Mouse (Mus musculus): ENCODE data around the gene Uvrag. TPM values are rescaled to one million over a fixed set of nuclear protein-coding genes. Genes with fewer than 3 reads are reported as not detected.

Uvrag gene
- polyA plus RNA-seq, 1 experiment from 2014 or later: 15.7 TPM

DNA sequence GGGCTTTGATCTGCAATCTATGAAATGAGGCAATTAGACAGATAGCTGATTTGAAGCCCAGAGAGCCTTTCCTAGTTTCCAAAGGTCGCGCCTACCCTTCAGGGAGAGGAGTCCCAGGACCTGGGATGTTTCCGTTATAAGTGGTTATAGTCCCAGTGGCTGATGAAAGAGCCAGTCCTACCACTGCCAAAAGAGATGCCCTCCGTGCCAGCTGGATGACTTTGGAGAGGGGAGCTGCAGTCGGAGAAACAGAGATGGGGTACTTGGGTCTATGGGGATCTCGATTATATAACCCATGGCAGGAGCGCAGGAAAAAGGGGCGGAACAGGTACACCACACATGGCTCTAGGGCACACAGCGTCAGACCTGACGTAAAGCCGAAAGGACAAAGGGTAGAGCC, 21.0 kb upstream of the Uvrag start:
- WGBS: 88% methylated on average over 11 of the region's 11 CpGs
- Histone ChIP-seq H3K9ac (replicated peaks) (no peak overlapping the region), H3K36me3 (no peaks in the 10 kb centered on the region), H3K27me3 (no peaks in the 10 kb centered on the region), H3K9me3 (no peaks in the 10 kb centered on the region), H3K4me3 (no peak overlapping the region), H3K4me1 (no peaks in the 10 kb centered on the region), H3K27ac (replicated peaks) (no peak overlapping the region), H3K4me2 (replicated peaks) (no peak overlapping the region)
- ATAC-seq (ENCODE audit: low FRiP score, low read depth): no peak

GRCm38 (mm10) chr7:99161529-99161928, 20.6 kb upstream of the Uvrag start:
- Histone ChIP-seq H3K4me3 (no peak overlapping the region), H3K27me3 (no peaks in the 10 kb centered on the region), H3K9me3 (no peaks in the 10 kb centered on the region), H3K27ac (replicated peaks) (no peak overlapping the region), H3K9ac (replicated peaks) (no peak overlapping the region), H3K4me2 (replicated peaks) (no peak overlapping the region), H3K36me3 (no peaks in the 10 kb centered on the region), H3K4me1 (no peaks in the 10 kb centered on the region)
- WGBS: 60% methylated on average over 4 of the region's 4 CpGs
- peak; percentile 44; the same call in 1 of the 2 replicates for ATAC-seq (ENCODE audit: low FRiP score, low read depth)

DNA sequence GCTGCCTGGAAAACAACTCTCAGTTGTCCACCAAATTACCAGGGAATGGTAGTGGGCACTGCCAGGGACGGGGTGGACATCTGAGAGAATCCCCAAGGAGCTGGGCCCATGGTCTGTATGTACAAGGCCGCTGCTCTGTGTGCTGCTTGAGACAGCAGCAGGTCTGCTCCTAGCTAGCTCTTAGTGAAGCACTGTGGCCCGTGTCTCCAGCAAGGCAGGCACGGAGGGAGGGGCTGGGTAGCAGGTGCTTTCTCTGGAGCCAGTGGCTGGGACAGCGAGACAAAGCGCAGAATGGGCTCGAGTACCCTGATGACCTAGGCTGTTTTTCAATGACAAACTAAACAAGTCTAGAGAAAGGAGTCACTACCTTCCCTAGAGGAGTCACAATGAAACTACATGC, 20.1 kb upstream of the Uvrag start:
- no peak overlapping the region for H3K9ac ChIP-seq (replicated peaks)
- H3K27me3 ChIP-seq: no peaks in the 10 kb centered on the region
- H3K4me2 ChIP-seq (replicated peaks): no peak overlapping the region
- 74% methylated on average over 7 of the region's 7 CpGs for WGBS
- peak; percentile 41; the same call in 1 of the 2 replicates for ATAC-seq (ENCODE audit: low FRiP score, low read depth)
- no peaks in the 10 kb centered on the region for H3K36me3 ChIP-seq
- no peaks in the 10 kb centered on the region for H3K9me3 ChIP-seq
- no peak overlapping the region for H3K27ac ChIP-seq (replicated peaks)
- H3K4me1 ChIP-seq: peaks cover 3% of the 10 kb centered on the region
- no peak overlapping the region for H3K4me3 ChIP-seq

DNA sequence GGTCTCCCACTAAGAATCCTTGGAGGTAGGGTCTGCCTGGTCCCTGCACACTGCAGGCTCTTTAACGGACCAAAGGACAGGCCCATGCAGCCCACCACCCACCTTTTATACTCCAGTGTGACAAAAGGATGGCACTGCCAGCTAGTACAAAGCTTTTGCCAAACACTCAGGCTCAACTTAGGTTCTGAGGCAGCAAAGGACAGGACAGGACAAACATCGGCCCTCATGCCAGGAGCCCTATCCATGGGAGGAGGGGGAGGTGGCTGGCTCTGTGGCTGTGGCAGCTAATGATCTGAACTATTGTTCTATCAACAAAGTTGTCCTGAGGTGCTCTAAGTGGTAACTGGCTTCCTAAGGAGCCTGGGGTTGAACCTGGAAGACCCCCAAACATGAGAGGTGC, 18.5 kb upstream of the Uvrag start:
- H3K36me3 ChIP-seq: no peaks in the 10 kb centered on the region
- no peak for ATAC-seq (ENCODE audit: low FRiP score, low read depth)
- H3K4me1 ChIP-seq: peaks cover 13% of the 10 kb centered on the region
- H3K27me3 ChIP-seq: no peaks in the 10 kb centered on the region
- WGBS: 71% methylated on average over 2 of the region's 2 CpGs
- no peak overlapping the region for H3K4me2 ChIP-seq (replicated peaks)
- no peaks in the 10 kb centered on the region for H3K9me3 ChIP-seq
- no peak overlapping the region for H3K27ac ChIP-seq (replicated peaks)
- H3K4me3 ChIP-seq: no peak overlapping the region
- H3K9ac ChIP-seq (replicated peaks): no peak overlapping the region

DNA sequence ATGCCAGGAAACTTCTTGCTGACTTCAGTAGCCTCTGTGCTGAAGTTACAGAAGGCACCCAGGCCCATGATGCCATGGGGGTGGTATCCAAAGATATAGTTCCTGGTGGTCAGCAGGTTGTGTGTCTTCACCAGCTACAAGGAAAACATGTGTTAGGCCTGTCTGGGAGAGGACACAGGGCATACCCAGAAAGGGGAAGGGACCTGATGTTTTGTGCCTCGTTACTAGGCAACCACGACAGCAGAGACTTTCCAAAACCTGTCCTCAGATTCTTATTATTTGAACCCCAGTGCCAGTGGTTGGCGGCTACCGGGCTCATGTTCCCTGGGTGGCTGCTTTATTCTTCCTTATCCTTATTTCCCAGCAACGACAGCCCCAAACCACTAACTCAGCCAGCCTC, 18.0 kb upstream of the Uvrag start:
- 59% methylated on average over 5 of the region's 5 CpGs for WGBS
- no peak for ATAC-seq (ENCODE audit: low FRiP score, low read depth)
- peaks cover 13% of the 10 kb centered on the region for H3K4me1 ChIP-seq

DNA sequence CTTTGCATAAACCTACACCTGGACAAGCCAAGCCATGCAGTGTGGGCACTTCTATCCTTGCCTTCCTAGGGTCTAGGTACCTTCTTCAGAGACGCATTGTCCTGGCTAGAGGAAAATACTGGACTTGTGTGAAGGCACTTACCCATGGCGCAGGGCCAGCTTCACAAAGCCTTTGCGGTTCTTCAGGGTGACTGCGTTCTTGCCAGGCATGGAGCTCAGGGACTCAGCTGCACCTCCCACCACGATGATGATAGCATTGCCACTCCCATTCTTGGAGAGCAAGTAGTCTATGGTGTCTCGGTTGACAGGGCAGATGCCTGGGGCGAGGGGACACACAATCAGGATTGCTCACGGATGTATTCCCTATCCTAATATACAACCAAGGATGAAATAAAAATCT, 17.1 kb upstream of the Uvrag start:
- H3K4me2 ChIP-seq (replicated peaks): no peak overlapping the region
- 90% methylated on average over 8 of the region's 8 CpGs for WGBS
- H3K4me3 ChIP-seq: no peak overlapping the region
- no peaks in the 10 kb centered on the region for H3K27me3 ChIP-seq
- no peak overlapping the region for H3K9ac ChIP-seq (replicated peaks)
- H3K27ac ChIP-seq (replicated peaks): no peak overlapping the region
- peaks cover 13% of the 10 kb centered on the region for H3K4me1 ChIP-seq
- no peak for ATAC-seq (ENCODE audit: low FRiP score, low read depth)
- no peaks in the 10 kb centered on the region for H3K9me3 ChIP-seq
- H3K36me3 ChIP-seq: no peaks in the 10 kb centered on the region

More for the DNA sequence above, 18.0 kb upstream of the Uvrag start:
- Histone ChIP-seq H3K9ac (replicated peaks) (no peak overlapping the region), H3K9me3 (no peaks in the 10 kb centered on the region), H3K4me2 (replicated peaks) (no peak overlapping the region), H3K4me3 (no peak overlapping the region), H3K36me3 (no peaks in the 10 kb centered on the region), H3K27ac (replicated peaks) (no peak overlapping the region), H3K27me3 (no peaks in the 10 kb centered on the region)

GRCm38 (mm10) chr7:99156737-99157136, 15.8 kb upstream of the Uvrag start:
- Histone ChIP-seq H3K4me1 (peaks cover 13% of the 10 kb centered on the region), H3K4me3 (no peak overlapping the region)
- WGBS: 84% methylated on average over 10 of the region's 10 CpGs

GRCm38 (mm10) chr7:99155311-99156289, 14.7 kb upstream of the Uvrag start:
- H3K4me1 ChIP-seq: peaks cover 13% of the 10 kb centered on the region
- WGBS: 26% methylated on average over 17 of the region's 17 CpGs
- peak overlapping the region; percentile 42 for H3K4me2 ChIP-seq (replicated peaks)
- ATAC-seq (ENCODE audit: low FRiP score, low read depth): peak; percentile 76
- H3K9me3 ChIP-seq: no peaks in the 10 kb centered on the region
- no peak overlapping the region; the same call in 1 of the 2 replicates for H3K9ac ChIP-seq (replicated peaks)
- no peaks in the 10 kb centered on the region for H3K27me3 ChIP-seq
- H3K4me3 ChIP-seq: 0 out of 2 replicates have a peak overlapping the region, but pooled peaks have one; percentile 7
- 0 out of 2 replicates have a peak overlapping the region, but pooled peaks have one; percentile 22 for H3K27ac ChIP-seq (replicated peaks)
- H3K36me3 ChIP-seq: no peaks in the 10 kb centered on the region

More at GRCm38 (mm10) chr7:99156737-99157136, 15.8 kb upstream of the Uvrag start:
- Histone ChIP-seq H3K27me3 (no peaks in the 10 kb centered on the region), H3K9ac (replicated peaks) (no peak overlapping the region), H3K4me2 (replicated peaks) (no peak overlapping the region), H3K27ac (replicated peaks) (no peak overlapping the region), H3K36me3 (no peaks in the 10 kb centered on the region), H3K9me3 (no peaks in the 10 kb centered on the region)
- no peak for ATAC-seq (ENCODE audit: low FRiP score, low read depth)

DNA sequence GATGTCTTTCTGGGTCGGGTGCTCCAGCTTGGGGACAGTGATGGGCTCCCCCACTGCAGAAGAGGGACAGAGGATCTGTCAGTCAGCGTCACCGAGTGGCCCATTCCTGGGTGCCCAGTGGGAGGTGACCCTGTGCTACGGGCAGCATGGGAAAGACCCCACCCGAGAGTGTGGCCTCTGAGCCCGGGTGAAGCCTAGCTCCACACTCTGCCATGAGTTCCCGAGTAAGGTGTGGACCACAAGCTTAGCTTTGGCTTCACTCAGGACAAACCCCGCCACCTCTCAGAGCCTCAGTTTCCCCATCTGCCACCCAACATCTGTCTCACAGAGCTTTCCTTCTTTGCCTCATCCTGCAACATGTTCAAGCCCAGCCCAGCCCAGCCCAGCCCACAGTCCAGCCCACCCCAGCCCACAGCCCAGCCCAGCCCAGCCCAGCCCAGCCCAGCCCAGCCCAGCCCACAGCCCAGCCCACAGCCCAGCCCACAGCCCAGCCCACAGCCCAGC, 13.8 kb upstream of the Uvrag start:
- ATAC-seq (ENCODE audit: low FRiP score, low read depth): peak; percentile 66
- Histone ChIP-seq H3K9me3 (no peaks in the 10 kb centered on the region), H3K9ac (replicated peaks) (no peak overlapping the region), H3K4me3 (no peak overlapping the region), H3K36me3 (no peaks in the 10 kb centered on the region), H3K27ac (replicated peaks) (no peak overlapping the region), H3K4me1 (peaks cover 13% of the 10 kb centered on the region), H3K4me2 (replicated peaks) (no peak overlapping the region), H3K27me3 (no peaks in the 10 kb centered on the region)
- 58% methylated on average over 8 of the region's 8 CpGs for WGBS

GRCm38 (mm10) chr7:99153686-99154202, 12.8 kb upstream of the Uvrag start:
- no peaks in the 10 kb centered on the region for H3K27me3 ChIP-seq
- no peaks in the 10 kb centered on the region for H3K36me3 ChIP-seq
- H3K9ac ChIP-seq (replicated peaks): no peak overlapping the region
- WGBS: 90% methylated on average over 11 of the region's 11 CpGs
- peaks cover 13% of the 10 kb centered on the region for H3K4me1 ChIP-seq
- no peak overlapping the region for H3K27ac ChIP-seq (replicated peaks)
- no peak for ATAC-seq (ENCODE audit: low FRiP score, low read depth)
- no peak overlapping the region for H3K4me3 ChIP-seq
- H3K9me3 ChIP-seq: no peaks in the 10 kb centered on the region
- H3K4me2 ChIP-seq (replicated peaks): no peak overlapping the region

DNA sequence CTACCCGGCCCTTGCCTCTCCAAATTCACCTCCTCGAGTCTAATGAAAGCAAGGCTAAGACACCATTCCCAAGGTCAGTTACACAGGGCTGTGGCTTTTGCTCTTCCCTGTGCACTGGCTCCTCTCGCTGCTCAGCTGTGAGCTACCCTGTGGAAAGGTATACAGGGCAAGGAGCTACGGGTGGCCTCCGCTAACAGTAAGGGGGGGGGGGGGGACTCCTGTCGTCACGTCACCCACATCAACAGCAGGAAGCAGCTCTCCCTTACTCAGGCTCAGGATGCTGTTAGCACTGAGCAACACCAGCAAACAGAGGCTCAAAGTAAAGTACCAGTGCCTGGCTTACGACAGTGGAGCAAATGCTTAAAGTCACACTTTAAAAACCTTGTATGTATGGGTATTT, 11.8 kb upstream of the Uvrag start:
- Histone ChIP-seq H3K9ac (replicated peaks) (no peak overlapping the region), H3K27ac (replicated peaks) (no peak overlapping the region), H3K9me3 (no peaks in the 10 kb centered on the region), H3K36me3 (no peaks in the 10 kb centered on the region), H3K4me1 (peaks cover 13% of the 10 kb centered on the region), H3K27me3 (no peaks in the 10 kb centered on the region), H3K4me3 (no peak overlapping the region), H3K4me2 (replicated peaks) (no peak overlapping the region)
- WGBS: 87% methylated on average over 8 of the region's 8 CpGs
- no peak for ATAC-seq (ENCODE audit: low FRiP score, low read depth)

- H3K9ac ChIP-seq (replicated peaks): no peak overlapping the region
- H3K27ac ChIP-seq (replicated peaks): no peak overlapping the region
- H3K4me1 ChIP-seq: peaks cover 13% of the 10 kb centered on the region
- WGBS: 7% methylated on average over 7 of the region's 7 CpGs
- no peak overlapping the region for H3K4me3 ChIP-seq
- 0 out of 2 replicates have a peak, but pooled peaks have one; percentile 35 for ATAC-seq (ENCODE audit: low FRiP score, low read depth)
- no peaks in the 10 kb centered on the region for H3K36me3 ChIP-seq
- H3K4me2 ChIP-seq (replicated peaks): no peak overlapping the region
- H3K9me3 ChIP-seq: no peaks in the 10 kb centered on the region
- no peaks in the 10 kb centered on the region for H3K27me3 ChIP-seq
Measured at GRCm38 (mm10) chr7:99151342-99151741, 10.4 kb upstream of the Uvrag start.

Data from midbrain, embryonic 12.5 days (tissue).